8 mouse cellular contexts compared by ENCODE assay signal in the genomic region with DNA sequence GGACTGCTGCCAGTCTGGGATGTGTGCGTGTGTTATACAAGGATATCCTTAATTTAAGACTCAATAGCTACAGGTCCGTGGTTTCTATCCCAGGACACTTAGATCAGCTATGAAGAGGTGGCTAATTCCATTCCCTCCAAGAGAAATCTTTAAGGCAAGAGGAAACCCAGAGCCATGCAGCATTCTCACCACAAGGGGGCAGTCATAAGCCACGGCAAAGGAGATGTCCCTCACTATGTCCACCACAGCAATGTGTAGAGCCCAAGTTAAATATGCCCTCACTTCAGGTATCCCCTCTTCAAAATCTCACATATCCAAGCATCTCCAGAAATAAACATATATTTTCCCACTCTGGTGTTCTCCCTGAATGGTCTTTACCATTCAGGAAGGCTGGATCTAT. TPM values are rescaled to one million over a fixed set of nuclear protein-coding genes. Genes with fewer than 3 reads are reported as not detected.
DNase-seq lines count a peak whose midpoint lies in the region.

No protein-coding gene starts in this region.

- peak; percentile 74 for DNase-seq in CD4-positive, CD25-positive, alpha-beta regulatory T cell, adult 2 months (ENCODE audit: low read depth, low spot score)
- DNase-seq in T-cell, adult 2 months (ENCODE audit: low spot score), result peak; percentile 40
- peak; percentile 74 to 86 for DNase-seq in cerebellum, postnatal 4 days (ENCODE audit: low spot score in 2 of 2)
- DNase-seq in gastrocnemius, postnatal 25 days, result peak; percentile 40
- DNase-seq in kidney, postnatal 4 days, result peak; percentile 88 to 89
- DNase-seq in lung, adult 18-20 months, result peak; percentile 63 to 65
- peak; percentile 68 for DNase-seq in ovary, postnatal 36 days (ENCODE audit: low spot score)
- peak; percentile 81 for DNase-seq in thymus, postnatal 4 days

RNA-seq across cellular contexts. Expression of gene Crb2, which starts 39.6 kb away (rescaled TPM):
- not detected for total RNA-seq in gastrocnemius, postnatal 25 days (2021)

Comparison
In these comparisons a context has a peak if more than half of its experiments do, and no peak if none do; other contexts are left out.
1. Peak in every context shown above with its lines: DNase-seq.